In genomic region chr15:40124211-40124953, GRCm38 (mm10) we compare ENCODE assay signal across 14 mouse cellular contexts. TPM values are rescaled to one million over a fixed set of nuclear protein-coding genes. Genes with fewer than 3 reads are reported as not detected.
A peak's percentile ranks its signal among the peaks of the same experiment; 100 is the strongest.
DNase-seq lines count a peak whose midpoint lies in the region; ATAC-seq and TF ChIP-seq lines count a peak whose summit lies in the region.
"Had no signal": no experiment of that assay in that cellular context is flagged by ENCODE, and none has a peak within 500 bp of the region (broad histone marks: within the 10 kb centered on the region; RNA-seq: fewer than 3 reads in every experiment).

No protein-coding gene starts in this region.

- no peak for TF ChIP-seq CTCF in kidney, adult 2 months (conservative IDR thresholded peaks at IDR 0.05; ENCODE audit: insufficient read depth, insufficient read length, low read depth, low read length)
- no peak for TF ChIP-seq CTCF in forebrain, postnatal 0 days (IDR thresholded peaks at IDR 0.05; ENCODE audit: low read depth)

- no peaks in the 10 kb centered on the region for H3K9me3 ChIP-seq in hindbrain, embryonic 15.5 days
- no peaks in the 10 kb centered on the region for H3K9me3 ChIP-seq in forebrain, postnatal 0 days (ENCODE audit: low read length)

- peak; percentile 17 for DNase-seq in kidney, postnatal 10 days
- DNase-seq in kidney, adult 2 months: no peak
- peak; percentile 39 for DNase-seq in embryo, embryonic 10.5 days (ENCODE audit: low spot score)
- peak; percentile 16 for DNase-seq in heart, adult 8-10 months (ENCODE audit: low spot score)
- no peak for DNase-seq in forebrain, postnatal 0 days
- DNase-seq in natural killer cell, adult 2 months (ENCODE audit: low spot score in 2 of 2): no peak
- no peak for DNase-seq in adrenal gland, postnatal 10 days
- DNase-seq: cerebellum, adult 9-10 months; right cerebral cortex, postnatal 14 days had no signal

- no peak overlapping the region for H3K9ac ChIP-seq in hindbrain, embryonic 15.5 days
- no peak overlapping the region for H3K9ac ChIP-seq in forebrain, postnatal 0 days

- no peak overlapping the region for H3K4me3 ChIP-seq in kidney, adult 2 months (ENCODE audit: insufficient read depth, low read depth, low read length)
- no peak overlapping the region for H3K4me3 ChIP-seq in hindbrain, embryonic 15.5 days
- H3K4me3 ChIP-seq in forebrain, postnatal 0 days (ENCODE audit: low read depth, low read length): no peak overlapping the region

- no peak overlapping the region for H3K4me2 ChIP-seq in hindbrain, embryonic 15.5 days
- no peak overlapping the region for H3K4me2 ChIP-seq in forebrain, postnatal 0 days (ENCODE audit: low read depth)

- peak; percentile 59; the same call in 1 of the 2 replicates for ATAC-seq in hindbrain, embryonic 15.5 days (ENCODE audit: low FRiP score, low read depth)
- no peak for ATAC-seq in forebrain, postnatal 0 days

- no peaks in the 10 kb centered on the region for H3K36me3 ChIP-seq in kidney, adult 2 months (ENCODE audit: control insufficient read depth, insufficient read depth, low read length)
- H3K36me3 ChIP-seq in hindbrain, embryonic 15.5 days: no peaks in the 10 kb centered on the region
- no peaks in the 10 kb centered on the region for H3K36me3 ChIP-seq in forebrain, postnatal 0 days (ENCODE audit: insufficient read depth)

- no peaks in the 10 kb centered on the region for H3K4me1 ChIP-seq in kidney, adult 2 months (ENCODE audit: control insufficient read depth, insufficient read depth, low read length)
- 0 out of 2 replicates have a peak, but pooled peaks cover under 1% of the 10 kb centered on the region for H3K4me1 ChIP-seq in hindbrain, embryonic 15.5 days (replicated peaks)
- H3K4me1 ChIP-seq in forebrain, postnatal 0 days (ENCODE audit: insufficient read depth): no peaks in the 10 kb centered on the region

- no peak for TF ChIP-seq POLR2A in kidney, adult 2 months (IDR thresholded peaks at IDR 0.05; ENCODE audit: low read depth, low read length)

- no peaks in the 10 kb centered on the region for H3K27me3 ChIP-seq in kidney, adult 2 months (replicated peaks; ENCODE audit: control insufficient read depth, insufficient read depth, low read length)
- no peaks in the 10 kb centered on the region for H3K27me3 ChIP-seq in hindbrain, embryonic 15.5 days
- H3K27me3 ChIP-seq in forebrain, postnatal 0 days (ENCODE audit: insufficient read depth, low read length): no peaks in the 10 kb centered on the region

- WGBS in kidney, adult 2 months: 70% methylated on average over 9 of the region's 9 CpGs
- WGBS in hindbrain, embryonic 15.5 days: 57% methylated on average over 9 of the region's 9 CpGs
- WGBS in forebrain, postnatal 0 days: 87% methylated on average over 9 of the region's 9 CpGs

- H3K27ac ChIP-seq in kidney, adult 2 months (ENCODE audit: insufficient read depth, low read depth, low read length): no peak overlapping the region
- no peak overlapping the region for H3K27ac ChIP-seq in hindbrain, embryonic 15.5 days (replicated peaks)
- no peak overlapping the region for H3K27ac ChIP-seq in forebrain, postnatal 0 days (ENCODE audit: low read depth, low read length)

RNA-seq across cellular contexts. Expression of gene 9330182O14Rik, which starts 9.8 kb away (rescaled TPM):
- polyA plus RNA-seq in kidney, adult 2 months (2012; rRNA removed): not detected in 2 replicates
- total RNA-seq in heart, adult 8-10 months (2022): not detected
- polyA plus RNA-seq in hindbrain, embryonic 15.5 days (2015; fragmentation: Nextera tagmentation; extraction: Ambion mirVana): not detected in 2 replicates
- 0.23 and 1.1 TPM in 2 replicates for total RNA-seq in forebrain, postnatal 0 days (2014; rRNA removed)
- not detected in 2 replicates for polyA plus RNA-seq in forebrain, postnatal 0 days (2015; fragmentation: Nextera tagmentation; extraction: Ambion mirVana)
- under 1 TPM in 1 of 2 experiments, not detected in 1; 0.27 TPM for total RNA-seq in adrenal gland, postnatal 10 days (2021)
- total RNA-seq: left cerebral cortex, postnatal 25 days had no signal
- polyA plus RNA-seq: large intestine, adult 2 months; liver, embryonic 16.5 days; stomach, embryonic 16.5 days had no signal

Comparison
In these comparisons a context has a peak if more than half of its experiments do, and no peak if none do; other contexts are left out.
1. DNase-seq: peak in kidney, postnatal 10 days (single experiment), embryo, embryonic 10.5 days (single experiment) and heart, adult 8-10 months (single experiment); none in kidney, adult 2 months (single experiment), forebrain, postnatal 0 days (single experiment), natural killer cell, adult 2 months (0 of 2) and adrenal gland, postnatal 10 days (single experiment).